10 mouse cellular contexts compared by ENCODE assay signal in the genomic region with DNA sequence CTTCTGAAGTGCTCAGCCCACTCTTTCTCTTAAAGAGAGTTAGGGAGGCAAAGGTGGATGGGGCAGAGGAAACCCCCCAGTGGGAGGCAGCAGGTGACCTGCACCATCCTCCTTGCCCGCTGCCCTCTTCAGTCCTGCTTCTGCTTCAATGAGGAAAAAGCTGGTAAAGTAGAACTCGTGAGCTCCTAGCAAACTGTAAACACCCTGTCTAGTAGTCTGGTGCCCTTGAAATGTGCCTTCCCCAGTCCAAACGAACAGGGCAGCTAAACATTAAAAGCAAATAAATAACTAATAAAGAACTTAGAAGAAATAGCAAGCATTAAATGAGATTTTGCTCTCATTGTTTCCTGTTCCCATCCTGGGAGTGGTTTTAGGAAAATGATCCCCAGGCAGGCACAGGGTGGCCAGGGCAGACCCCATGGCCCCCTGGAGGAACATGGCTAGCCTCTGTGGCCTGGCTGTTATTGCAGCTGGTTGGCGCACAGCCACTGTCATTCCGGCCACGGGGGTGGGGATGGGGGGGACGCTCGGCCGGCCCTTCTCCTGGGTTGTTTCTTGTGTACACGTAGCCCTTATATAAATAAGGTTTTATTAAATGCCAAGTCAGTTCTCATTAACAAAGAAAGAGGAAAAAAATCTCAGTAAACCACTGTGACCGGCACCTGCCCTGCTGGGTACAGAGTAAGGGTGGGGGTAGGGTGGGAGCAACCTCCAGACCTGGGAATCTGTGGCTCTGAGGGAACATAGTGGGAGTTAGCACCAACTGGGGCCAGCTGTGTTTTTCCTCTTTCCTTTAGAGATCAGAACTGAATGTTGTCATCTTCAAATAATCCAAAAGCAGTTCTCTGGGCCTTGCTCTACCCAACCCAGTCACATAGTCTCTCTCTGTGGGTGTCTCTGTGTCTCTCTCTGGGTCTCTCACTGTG. TPM values are rescaled to one million over a fixed set of nuclear protein-coding genes. Genes with fewer than 3 reads are reported as not detected.
A peak's percentile ranks its signal among the peaks of the same experiment; 100 is the strongest.
DNase-seq lines count a peak whose midpoint lies in the region; ATAC-seq and TF ChIP-seq lines count a peak whose summit lies in the region.
"Had no signal": no experiment of that assay in that cellular context is flagged by ENCODE, and none has a peak within 500 bp of the region (broad histone marks: within the 10 kb centered on the region; RNA-seq: fewer than 3 reads in every experiment).

No protein-coding gene starts in this region.

- no peaks in the 10 kb centered on the region for H3K27me3 ChIP-seq in kidney, postnatal 0 days (ENCODE audit: insufficient read depth, low read length)
- H3K27me3 ChIP-seq in stomach, postnatal 0 days (ENCODE audit: control insufficient read depth, insufficient read depth, low read length): no peaks in the 10 kb centered on the region
- H3K27me3 ChIP-seq: CH12.LX; liver, embryonic 13.5 days had no signal

- 27% methylated on average over 11 of the region's 11 CpGs for WGBS in kidney, postnatal 0 days
- WGBS in stomach, postnatal 0 days: 40% methylated on average over 11 of the region's 11 CpGs

- H3K27ac ChIP-seq in kidney, postnatal 0 days: peak overlapping the region; percentile 93
- 0 out of 2 replicates have a peak overlapping the region, but pooled peaks have one; percentile 35 for H3K27ac ChIP-seq in stomach, postnatal 0 days (replicated peaks)

- no peak overlapping the region for H3K4me3 ChIP-seq in kidney, postnatal 0 days (replicated peaks; ENCODE audit: low read depth, low read length)
- H3K4me3 ChIP-seq in stomach, postnatal 0 days (ENCODE audit: low read depth, low read length): no peak overlapping the region
- H3K4me3 ChIP-seq: liver, embryonic 13.5 days had no signal

- DNase-seq in gastrocnemius, postnatal 14 days: peak; percentile 46
- no peak for DNase-seq in gastrocnemius, postnatal 36 days
- DNase-seq in right cerebral cortex, postnatal 4 days: peak; percentile 30
- DNase-seq in right cerebral cortex, adult 2 months (ENCODE audit: low spot score in 2 of 2): no peak
- DNase-seq in kidney, postnatal 0 days (ENCODE audit: low spot score): peak; percentile 46
- DNase-seq in stomach, postnatal 0 days (ENCODE audit: low spot score): no peak
- no peak for DNase-seq in layer of hippocampus, postnatal 10 days (ENCODE audit: low spot score in 2 of 2)
- DNase-seq in right cerebral cortex, postnatal 10 days (ENCODE audit: low spot score in 2 of 2): no peak
- DNase-seq: liver, embryonic 13.5 days had no signal

- TF ChIP-seq CTCF in kidney, postnatal 0 days (IDR thresholded peaks at IDR 0.05; ENCODE audit: low read depth): no peak
- TF ChIP-seq CTCF in stomach, postnatal 0 days (IDR thresholded peaks at IDR 0.05; ENCODE audit: low read depth): no peak

- no peaks in the 10 kb centered on the region for H3K9me3 ChIP-seq in kidney, postnatal 0 days (replicated peaks; ENCODE audit: low read length)
- no peaks in the 10 kb centered on the region for H3K9me3 ChIP-seq in stomach, postnatal 0 days (ENCODE audit: control insufficient read depth, low read length)
- H3K9me3 ChIP-seq: liver, embryonic 13.5 days had no signal

- intact Hi-C loops in gastrocnemius, postnatal 14 days (cut with DNase I; ENCODE audit: low total_unique reads): no loop called here
- intact Hi-C loops in gastrocnemius, postnatal 36 days (cut with DNase I): no loop called here

- H3K4me1 ChIP-seq in kidney, postnatal 0 days (replicated peaks; ENCODE audit: insufficient read depth, low read length): peaks cover 27% of the 10 kb centered on the region
- H3K4me1 ChIP-seq in stomach, postnatal 0 days (replicated peaks; ENCODE audit: control insufficient read depth, insufficient read depth): no peaks in the 10 kb centered on the region

- ATAC-seq in kidney, postnatal 0 days (replicated peaks; ENCODE audit: low FRiP score, low read depth): peak; percentile 82
- ATAC-seq in stomach, postnatal 0 days (ENCODE audit: low FRiP score, low TSS enrichment): peak; percentile 58

- no peak for TF ChIP-seq EP300 in stomach, postnatal 0 days (optimal IDR thresholded peaks at IDR 0.05)

- H3K9ac ChIP-seq in kidney, postnatal 0 days (ENCODE audit: low read depth, low read length): no peak overlapping the region
- no peak overlapping the region for H3K9ac ChIP-seq in stomach, postnatal 0 days (ENCODE audit: low read length)
- H3K9ac ChIP-seq: liver, embryonic 13.5 days had no signal

- no peaks in the 10 kb centered on the region for H3K36me3 ChIP-seq in kidney, postnatal 0 days (ENCODE audit: insufficient read depth, low read length)
- H3K36me3 ChIP-seq in stomach, postnatal 0 days (ENCODE audit: control insufficient read depth, insufficient read depth, low read length): no peaks in the 10 kb centered on the region
- H3K36me3 ChIP-seq: liver, embryonic 13.5 days had no signal

- H3K4me2 ChIP-seq in kidney, postnatal 0 days (ENCODE audit: low read length): peak overlapping the region; percentile 26
- H3K4me2 ChIP-seq in stomach, postnatal 0 days (replicated peaks; ENCODE audit: low read depth): no peak overlapping the region
- H3K4me2 ChIP-seq: liver, embryonic 13.5 days had no signal

RNA-seq across cellular contexts. Expression of a gene that starts 28.7 kb away (rescaled TPM):
- 1 to 10 TPM; 1.0 to 1.1 TPM for total RNA-seq in gastrocnemius, postnatal 14 days (2021)
- total RNA-seq in gastrocnemius, postnatal 36 days (2021): 1 to 10 TPM in 1 of 2 experiments, under 1 TPM in 1; 0.79 to 1.2 TPM
- polyA plus RNA-seq in kidney, postnatal 0 days (2015; fragmentation: Nextera tagmentation; extraction: Ambion mirVana): 1.0 and 1.2 TPM in 2 replicates
- polyA plus RNA-seq in stomach, postnatal 0 days (2015; fragmentation: Nextera tagmentation; extraction: Ambion mirVana): 0.44 and 0.46 TPM in 2 replicates
- total RNA-seq in layer of hippocampus, postnatal 10 days (2021): 1 to 10 TPM; 1.6 to 1.7 TPM

Comparison
In these comparisons a context has a peak if more than half of its experiments do, and no peak if none do; other contexts are left out.
1. DNase-seq: peak in gastrocnemius, postnatal 14 days (single experiment), right cerebral cortex, postnatal 4 days (single experiment) and kidney, postnatal 0 days (single experiment); none in gastrocnemius, postnatal 36 days (0 of 2), right cerebral cortex, adult 2 months (0 of 2), stomach, postnatal 0 days (single experiment), layer of hippocampus, postnatal 10 days (0 of 2) and right cerebral cortex, postnatal 10 days (0 of 2).